Mouse (Mus musculus): Measurements from ENCODE around the gene Ccdc7a. TPM values are rescaled to one million over a fixed set of nuclear protein-coding genes. Genes with fewer than 3 reads are reported as not detected.
A peak's percentile ranks its signal among the peaks of the same experiment; 100 is the strongest.

Gene Ccdc7a
- polyA plus RNA-seq, 1 experiment, result not detected

DNA sequence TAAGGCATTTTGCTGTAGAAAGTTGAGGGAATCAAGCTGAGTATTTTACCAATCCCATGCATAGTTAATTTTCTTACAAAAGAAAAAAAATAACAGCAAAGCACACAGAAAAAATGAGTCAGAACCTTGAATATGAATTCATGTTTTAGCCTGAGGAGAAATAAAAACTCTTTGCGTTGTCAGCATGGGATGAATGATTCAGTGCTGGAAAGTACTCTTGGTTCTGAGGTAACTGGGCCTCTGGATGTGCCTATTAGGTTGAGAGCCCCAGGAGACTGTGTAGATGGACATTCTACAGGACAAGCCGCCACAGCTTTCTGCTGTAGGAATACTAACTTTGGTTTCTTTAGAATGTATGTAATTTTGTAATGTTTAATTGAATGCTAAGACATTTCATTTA, 360.5 kb downstream of the Ccdc7a start:
- H3K4me1 ChIP-seq (ENCODE audit: control insufficient read depth, insufficient read depth, low read length), result peaks cover 10% of the 10 kb centered on the region; the same call in 1 of the 2 replicates
- H3K27ac ChIP-seq (ENCODE audit: insufficient read depth, low read length), result no peak overlapping the region
- 55% methylated on average over 2 of the region's 2 CpGs for WGBS
- TF ChIP-seq POLR2A (IDR thresholded peaks at IDR 0.05; ENCODE audit: borderline replicate concordance, insufficient read depth, low read length) (no peak), CTCF (IDR thresholded peaks at IDR 0.05; ENCODE audit: borderline replicate concordance, insufficient read depth, low read depth, low read length) (no peak)
- no peaks in the 10 kb centered on the region for H3K27me3 ChIP-seq (ENCODE audit: control insufficient read depth, insufficient read depth, low read length)
- no peak for DNase-seq
- no peak overlapping the region for H3K4me3 ChIP-seq (replicated peaks; ENCODE audit: insufficient read depth, low read depth, low read length)

DNA sequence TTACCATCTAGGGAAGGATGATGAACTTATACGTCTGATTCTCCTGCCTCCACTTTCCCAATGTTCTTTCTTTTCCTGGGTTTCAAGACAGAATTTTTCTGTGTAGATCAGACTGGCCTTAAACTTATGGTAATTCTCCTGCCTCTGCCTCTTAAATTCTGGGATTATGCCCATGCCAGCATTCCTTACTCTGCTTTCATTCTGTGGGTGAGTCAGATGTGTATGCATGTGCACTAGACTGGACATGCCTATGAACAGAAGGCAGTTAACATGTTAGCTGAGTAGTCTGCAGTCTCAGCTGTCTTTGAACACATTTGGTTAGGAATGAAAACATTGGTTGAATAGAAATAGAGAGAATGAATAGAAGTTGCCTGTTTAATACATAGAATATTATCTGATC, 360.9 kb downstream of the Ccdc7a start:
- Histone ChIP-seq H3K4me3 (replicated peaks; ENCODE audit: insufficient read depth, low read depth, low read length) (no peak overlapping the region), H3K27ac (ENCODE audit: insufficient read depth, low read length) (no peak overlapping the region), H3K4me1 (ENCODE audit: control insufficient read depth, insufficient read depth, low read length) (peaks cover 10% of the 10 kb centered on the region; the same call in 1 of the 2 replicates), H3K27me3 (ENCODE audit: control insufficient read depth, insufficient read depth, low read length) (no peaks in the 10 kb centered on the region)
- no peak for TF ChIP-seq CTCF (IDR thresholded peaks at IDR 0.05; ENCODE audit: borderline replicate concordance, insufficient read depth, low read depth, low read length)
- TF ChIP-seq POLR2A (IDR thresholded peaks at IDR 0.05; ENCODE audit: borderline replicate concordance, insufficient read depth, low read length), result no peak
- DNase-seq, result no peak
- 100% methylated on average over 1 of the region's 1 CpGs for WGBS

GRCm38 (mm10) chr8:128697945-128698344, 367.4 kb downstream of the Ccdc7a start:
- no peak for DNase-seq
- TF ChIP-seq CTCF (IDR thresholded peaks at IDR 0.05; ENCODE audit: borderline replicate concordance, insufficient read depth, low read depth, low read length) (no peak), POLR2A (IDR thresholded peaks at IDR 0.05; ENCODE audit: borderline replicate concordance, insufficient read depth, low read length) (no peak)
- 90% methylated on average over 3 of the region's 3 CpGs for WGBS
- no peak overlapping the region for H3K4me3 ChIP-seq (replicated peaks; ENCODE audit: insufficient read depth, low read depth, low read length)
- H3K27me3 ChIP-seq (ENCODE audit: control insufficient read depth, insufficient read depth, low read length), result no peaks in the 10 kb centered on the region
- no peak overlapping the region for H3K27ac ChIP-seq (ENCODE audit: insufficient read depth, low read length)
- peaks cover 1% of the 10 kb centered on the region; the same call in 1 of the 2 replicates for H3K4me1 ChIP-seq (ENCODE audit: control insufficient read depth, insufficient read depth, low read length)

GRCm38 (mm10) chr8:128696701-128697397, 368.5 kb downstream of the Ccdc7a start:
- H3K4me1 ChIP-seq (ENCODE audit: control insufficient read depth, insufficient read depth, low read length), result no peaks in the 10 kb centered on the region
- DNase-seq, result no peak
- TF ChIP-seq CTCF (IDR thresholded peaks at IDR 0.05; ENCODE audit: borderline replicate concordance, insufficient read depth, low read depth, low read length) (no peak), POLR2A (IDR thresholded peaks at IDR 0.05; ENCODE audit: borderline replicate concordance, insufficient read depth, low read length) (no peak)
- H3K27me3 ChIP-seq (ENCODE audit: control insufficient read depth, insufficient read depth, low read length), result no peaks in the 10 kb centered on the region
- H3K27ac ChIP-seq (ENCODE audit: insufficient read depth, low read length), result no peak overlapping the region
- no peak overlapping the region for H3K4me3 ChIP-seq (replicated peaks; ENCODE audit: insufficient read depth, low read depth, low read length)
- 93% methylated on average over 1 of the region's 1 CpGs for WGBS

GRCm38 (mm10) chr8:128690056-128690455, 375.3 kb downstream of the Ccdc7a start:
- no peak for TF ChIP-seq CTCF (IDR thresholded peaks at IDR 0.05; ENCODE audit: borderline replicate concordance, insufficient read depth, low read depth, low read length)
- TF ChIP-seq POLR2A (IDR thresholded peaks at IDR 0.05; ENCODE audit: borderline replicate concordance, insufficient read depth, low read length), result no peak
- peaks cover 2% of the 10 kb centered on the region; the same call in 1 of the 2 replicates for H3K4me1 ChIP-seq (ENCODE audit: control insufficient read depth, insufficient read depth, low read length)
- DNase-seq, result no peak
- no peaks in the 10 kb centered on the region for H3K27me3 ChIP-seq (ENCODE audit: control insufficient read depth, insufficient read depth, low read length)
- no peak overlapping the region for H3K27ac ChIP-seq (ENCODE audit: insufficient read depth, low read length)
- WGBS, result 87% methylated on average over 1 of the region's 1 CpGs
- H3K4me3 ChIP-seq (replicated peaks; ENCODE audit: insufficient read depth, low read depth, low read length), result no peak overlapping the region

DNA sequence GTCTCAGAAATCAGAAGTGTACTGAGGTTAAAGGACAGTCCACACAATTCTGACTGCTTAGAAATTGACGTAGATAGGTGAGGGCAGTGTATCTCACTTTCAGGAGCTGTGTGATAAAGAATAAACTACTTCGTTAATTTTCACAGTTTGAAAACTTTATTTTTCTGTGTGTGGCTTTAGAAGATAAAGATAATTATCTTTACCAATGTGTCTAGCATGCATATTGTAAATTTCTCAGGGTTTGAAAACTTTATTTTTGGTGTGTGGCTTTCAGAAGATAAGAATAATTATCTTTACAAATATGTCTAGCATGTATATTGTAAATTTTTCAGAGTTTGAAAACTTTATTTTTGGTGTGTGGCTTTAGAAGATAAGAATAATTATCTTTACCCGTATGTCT, 376.6 kb downstream of the Ccdc7a start:
- 80% methylated on average over 3 of the region's 3 CpGs for WGBS
- DNase-seq, result no peak
- TF ChIP-seq POLR2A (IDR thresholded peaks at IDR 0.05; ENCODE audit: borderline replicate concordance, insufficient read depth, low read length) (no peak), CTCF (IDR thresholded peaks at IDR 0.05; ENCODE audit: borderline replicate concordance, insufficient read depth, low read depth, low read length) (no peak)

DNA sequence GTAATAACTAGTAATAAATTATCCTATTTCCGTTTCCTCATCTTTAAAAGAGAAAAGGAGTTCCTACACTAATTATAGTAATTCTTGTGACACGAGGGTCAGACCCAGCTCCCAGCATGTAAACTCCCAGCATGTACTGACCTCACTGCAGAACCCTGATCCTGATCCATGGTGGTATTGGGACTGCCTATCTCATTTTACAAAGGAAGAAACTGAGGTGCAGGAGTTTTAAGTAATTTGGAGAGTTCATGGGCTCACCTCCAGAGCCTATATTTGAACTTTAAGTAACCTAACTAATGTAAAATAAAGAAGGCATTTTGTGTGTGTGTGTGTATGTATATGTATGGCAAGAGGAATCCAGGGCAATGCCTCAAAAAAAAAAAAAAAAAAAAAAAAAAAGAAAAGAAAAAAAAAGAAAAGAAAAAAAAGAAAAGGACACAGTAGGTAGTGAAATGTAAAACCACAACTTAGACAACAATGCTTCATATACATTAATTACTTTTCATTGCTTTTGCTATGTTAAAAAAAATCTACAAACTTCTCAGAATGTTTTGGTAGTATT, 378.8 kb downstream of the Ccdc7a start:
- 2% methylated on average over 2 of the region's 2 CpGs for WGBS
- Histone ChIP-seq H3K4me3 (replicated peaks; ENCODE audit: insufficient read depth, low read depth, low read length) (peak overlapping the region; percentile 76), H3K4me1 (ENCODE audit: control insufficient read depth, insufficient read depth, low read length) (peaks cover 2% of the 10 kb centered on the region; the same call in 1 of the 2 replicates), H3K27me3 (ENCODE audit: control insufficient read depth, insufficient read depth, low read length) (no peaks in the 10 kb centered on the region), H3K27ac (ENCODE audit: insufficient read depth, low read length) (peak overlapping the region; percentile 86; the same call in 1 of the 2 replicates)
- DNase-seq, result no peak
- TF ChIP-seq CTCF (IDR thresholded peaks at IDR 0.05; ENCODE audit: borderline replicate concordance, insufficient read depth, low read depth, low read length) (no peak), POLR2A (IDR thresholded peaks at IDR 0.05; ENCODE audit: borderline replicate concordance, insufficient read depth, low read length) (no peak)

More for the DNA sequence above, 376.6 kb downstream of the Ccdc7a start:
- no peaks in the 10 kb centered on the region for H3K27me3 ChIP-seq (ENCODE audit: control insufficient read depth, insufficient read depth, low read length)
- H3K27ac ChIP-seq (ENCODE audit: insufficient read depth, low read length), result no peak overlapping the region
- no peak overlapping the region for H3K4me3 ChIP-seq (replicated peaks; ENCODE audit: insufficient read depth, low read depth, low read length)
- H3K4me1 ChIP-seq (ENCODE audit: control insufficient read depth, insufficient read depth, low read length), result peaks cover 2% of the 10 kb centered on the region; the same call in 1 of the 2 replicates

Measured in cerebellum, adult 2 months (tissue).